Mouse (Mus musculus) gastrocnemius, postnatal 10 days (tissue): ENCODE results near the gene Tctn3. TPM values are rescaled to one million over a fixed set of nuclear protein-coding genes. Genes with fewer than 3 reads are reported as not detected.

Experiments used
- DNase-seq: peaks from one replicate; pipeline ENCODE4 v3.0.0; 2021; ENCODE audit warnings: mixed read lengths
- total RNA-seq, 2 experiments: library from RNA; stranded (reverse); gene quantifications; 2 replicates each; pipeline ENCODE4 v1.2.3; 2021

The Tctn3 gene
- total RNA-seq, 2 experiments from 2014 or later, result 2.1 to 3.9 TPM

DNA sequence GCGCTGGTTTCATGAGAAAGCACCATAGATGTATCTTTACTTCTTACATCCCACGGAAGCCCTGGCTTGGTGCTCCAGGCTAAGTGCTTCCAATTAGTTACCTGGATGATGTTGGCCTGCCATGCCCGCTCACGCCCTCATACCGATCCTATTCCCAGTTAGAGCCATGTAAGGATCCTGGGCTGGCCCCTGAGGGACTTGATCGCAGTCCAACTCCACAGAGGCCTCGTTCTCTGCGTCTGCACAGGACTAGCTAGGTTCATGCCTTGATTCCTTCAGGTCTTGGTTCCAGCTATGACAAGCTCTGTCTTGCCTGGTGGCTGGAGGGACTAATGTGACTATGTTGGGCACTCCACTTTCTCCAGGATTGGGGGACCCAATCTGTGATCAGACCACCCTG, 56.9 kb downstream of the Tctn3 start:
- DNase-seq, result no peak

- no peak for DNase-seq
Measured at GRCm38 (mm10) chr19:40554343-40554742, 57.7 kb downstream of the Tctn3 start.

GRCm38 (mm10) chr19:40553849-40554248, 58.2 kb downstream of the Tctn3 start:
- no peak for DNase-seq

- DNase-seq, result no peak
Measured at GRCm38 (mm10) chr19:40553014-40553789, 58.8 kb downstream of the Tctn3 start.

DNA sequence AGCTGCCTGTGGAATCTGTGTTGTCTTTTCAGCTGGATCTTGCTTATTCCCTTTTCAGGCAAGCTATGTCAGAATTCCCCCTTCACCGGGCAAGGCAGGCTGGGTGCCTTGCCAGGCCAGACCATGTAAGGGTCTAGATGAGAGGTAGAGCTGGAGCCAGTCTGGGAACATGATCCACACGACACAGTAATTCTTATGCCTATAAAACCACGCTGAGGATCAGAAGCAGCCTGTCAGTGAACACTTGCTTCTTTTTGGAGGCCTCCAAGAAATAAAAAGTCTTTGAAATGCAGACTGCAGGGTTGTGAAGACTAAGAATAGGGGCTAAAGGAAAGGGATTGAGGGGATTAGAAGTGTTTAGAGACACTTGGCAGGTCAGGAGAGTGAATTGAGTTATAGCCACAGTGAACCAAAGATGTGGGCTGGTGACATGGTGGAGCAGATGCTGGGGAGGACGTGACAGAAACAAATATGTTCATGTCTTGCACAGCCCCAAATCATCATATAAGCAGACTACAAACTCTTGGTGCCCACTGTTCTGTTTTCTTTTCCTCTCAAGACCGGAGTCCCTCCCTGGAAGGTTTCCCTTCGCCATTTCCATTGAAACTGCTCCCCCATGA, 62.4 kb downstream of the Tctn3 start:
- DNase-seq, result no peak

DNA sequence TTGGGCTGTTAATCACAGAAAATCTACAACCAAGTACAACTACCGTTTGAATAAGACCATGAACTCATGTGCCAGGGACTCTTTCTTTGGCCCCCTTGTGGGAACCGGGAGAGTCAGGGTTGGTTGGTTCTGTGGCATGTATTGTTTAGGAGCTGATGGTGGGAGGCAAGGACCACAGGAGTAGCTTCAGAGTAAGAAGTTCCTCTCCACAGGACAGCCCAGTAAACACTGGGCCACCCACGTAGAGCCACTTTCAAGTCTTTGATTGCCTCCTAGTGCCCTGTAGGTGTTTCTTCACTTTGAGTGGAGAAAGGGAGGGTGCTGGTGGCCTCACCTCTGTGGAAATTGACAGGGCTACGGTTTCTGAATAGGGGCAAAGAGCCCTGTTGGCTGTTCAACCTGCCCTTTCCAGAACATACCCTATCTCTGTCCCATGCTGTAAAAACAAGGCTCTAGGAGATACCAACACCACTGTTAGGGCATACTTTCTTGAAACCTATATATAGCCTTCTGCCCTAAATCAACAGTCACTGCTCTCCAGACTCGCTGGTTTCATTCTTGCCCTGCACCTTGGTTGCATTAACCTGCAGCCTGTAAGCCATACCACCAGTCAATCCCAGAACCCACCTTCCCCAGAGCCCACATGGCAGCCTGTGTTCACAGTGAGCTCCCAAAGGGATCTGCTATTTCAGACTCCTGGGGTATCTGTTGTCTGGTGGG, 63.1 kb downstream of the Tctn3 start:
- no peak for DNase-seq

DNA sequence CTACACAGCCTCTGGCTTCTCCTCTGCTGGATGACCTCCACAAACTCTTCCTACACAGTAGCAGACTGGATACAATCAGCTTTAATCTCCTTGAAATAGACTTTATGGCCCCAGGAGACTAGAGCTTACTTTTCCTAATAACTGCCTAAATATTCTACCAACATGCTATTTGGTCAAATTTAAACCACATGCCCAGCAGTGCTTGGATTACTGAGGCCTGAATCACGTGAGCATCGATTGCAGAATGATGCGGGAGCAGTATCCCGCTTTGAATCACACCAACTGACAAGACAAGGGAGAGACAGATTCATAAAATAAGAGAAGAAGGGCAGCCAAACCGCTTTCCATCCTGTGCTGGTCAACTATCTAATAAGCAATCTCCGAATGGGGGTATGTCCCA, 63.6 kb downstream of the Tctn3 start:
- no peak for DNase-seq

Other genes with a start within 250 kb of the Tctn3 start
- gene Sorbs1, start 98.5 kb downstream of the Tctn3 start, total RNA-seq, result 10 to 100 TPM; 57.9 to 70.9 TPM
- gene Aldh18a1, start 23.8 kb downstream of the Tctn3 start, total RNA-seq, result 10 to 100 TPM; 12.7 to 15.8 TPM
- gene Entpd1, start 133 bp upstream of the Tctn3 start, total RNA-seq, result 10 to 100 TPM; 23.8 to 29.0 TPM
- not detected for gene Cc2d2b, start 136.5 kb upstream of the Tctn3 start, total RNA-seq
- 1 to 10 TPM; 4.4 to 5.2 TPM for gene Ccnj, start 219.0 kb upstream of the Tctn3 start, total RNA-seq